Mouse (Mus musculus): ENCODE data around the gene Cstb.

- TF ChIP-seq POLR2A (IDR thresholded peaks at IDR 0.05; ENCODE audit: insufficient read depth, low read depth, low read length) (no peak), CTCF (IDR thresholded peaks at IDR 0.05) (no peak), EP300 (IDR thresholded peaks at IDR 0.05; ENCODE audit: insufficient read depth, low read depth, low read length) (no peak)
Measured at GRCm38 (mm10) chr10:78417888-78418287, 7.6 kb upstream of the Cstb start.

All from heart, adult 2 months (tissue).